13 mouse cellular contexts compared by ENCODE assay signal in genomic region chr7:38125565-38126159, GRCm38 (mm10). TPM values are rescaled to one million over a fixed set of nuclear protein-coding genes. Genes with fewer than 3 reads are reported as not detected.
A peak's percentile ranks its signal among the peaks of the same experiment; 100 is the strongest.
DNase-seq lines count a peak whose midpoint lies in the region; ATAC-seq and TF ChIP-seq lines count a peak whose summit lies in the region.
"Had no signal": no experiment of that assay in that cellular context is flagged by ENCODE, and none has a peak within 500 bp of the region (broad histone marks: within the 10 kb centered on the region; RNA-seq: fewer than 3 reads in every experiment).

No protein-coding gene starts in this region.

- no peaks in the 10 kb centered on the region for H3K36me3 ChIP-seq in hindbrain, embryonic 13.5 days
- H3K36me3 ChIP-seq in hindbrain, embryonic 10.5 days, result no peaks in the 10 kb centered on the region
- H3K36me3 ChIP-seq in C2C12 (ENCODE audit: control insufficient read depth, insufficient read depth), result no peaks in the 10 kb centered on the region
- H3K36me3 ChIP-seq in forebrain, embryonic 16.5 days (ENCODE audit: control insufficient read depth, insufficient read depth), result no peaks in the 10 kb centered on the region
- no peaks in the 10 kb centered on the region for H3K36me3 ChIP-seq in intestine, embryonic 16.5 days (ENCODE audit: control insufficient read depth, insufficient read depth, low read length)
- H3K36me3 ChIP-seq: embryonic facial prominence, embryonic 13.5 days had no signal

- no peak overlapping the region for H3K27ac ChIP-seq in hindbrain, embryonic 13.5 days
- no peak overlapping the region for H3K27ac ChIP-seq in hindbrain, embryonic 10.5 days
- no peak overlapping the region for H3K27ac ChIP-seq in forebrain, embryonic 16.5 days (ENCODE audit: low read length)
- no peak overlapping the region for H3K27ac ChIP-seq in intestine, embryonic 16.5 days (ENCODE audit: low read length)
- H3K27ac ChIP-seq: embryonic facial prominence, embryonic 13.5 days; liver, embryonic 14.5 days had no signal

- H3ac ChIP-seq in C2C12 (ENCODE audit: control insufficient read depth, insufficient read length, low read depth), result no peak overlapping the region

- no peaks in the 10 kb centered on the region for H3K27me3 ChIP-seq in hindbrain, embryonic 13.5 days
- H3K27me3 ChIP-seq in hindbrain, embryonic 10.5 days (ENCODE audit: insufficient read depth, poor library complexity, severe bottlenecking), result no peaks in the 10 kb centered on the region
- no peaks in the 10 kb centered on the region for H3K27me3 ChIP-seq in C2C12 (ENCODE audit: control insufficient read depth, insufficient read depth, insufficient read length)
- no peaks in the 10 kb centered on the region for H3K27me3 ChIP-seq in forebrain, embryonic 16.5 days (replicated peaks; ENCODE audit: control insufficient read depth, insufficient read depth, low read length)
- no peaks in the 10 kb centered on the region for H3K27me3 ChIP-seq in intestine, embryonic 16.5 days (replicated peaks; ENCODE audit: control insufficient read depth, insufficient read depth, low read length)
- H3K27me3 ChIP-seq: embryonic facial prominence, embryonic 13.5 days had no signal

- no peak for DNase-seq in hindbrain, embryonic 10.5 days (ENCODE audit: low spot score)
- peak; percentile 65 for DNase-seq in cerebellum, adult 11-12 months
- DNase-seq in frontal cortex, adult 2 months (ENCODE audit: extremely low spot score in 1 of 2, low spot score in 1 of 2), result no peak
- DNase-seq: thymus, postnatal 14 days had no signal

- H3K4me3 ChIP-seq in hindbrain, embryonic 13.5 days, result no peak overlapping the region
- no peak overlapping the region for H3K4me3 ChIP-seq in hindbrain, embryonic 10.5 days
- H3K4me3 ChIP-seq in C2C12 (ENCODE audit: insufficient read depth, poor library complexity, severe bottlenecking), result no peak overlapping the region
- no peak overlapping the region for H3K4me3 ChIP-seq in forebrain, embryonic 16.5 days (replicated peaks; ENCODE audit: low read length)
- no peak overlapping the region for H3K4me3 ChIP-seq in intestine, embryonic 16.5 days (ENCODE audit: low read length)
- H3K4me3 ChIP-seq: embryonic facial prominence, embryonic 13.5 days had no signal

- H3K79me2 ChIP-seq in C2C12 (ENCODE audit: control insufficient read depth, insufficient read depth), result no peaks in the 10 kb centered on the region

- peaks cover 15% of the 10 kb centered on the region for H3K4me1 ChIP-seq in hindbrain, embryonic 13.5 days (replicated peaks)
- H3K4me1 ChIP-seq in hindbrain, embryonic 10.5 days (replicated peaks), result peaks cover 10% of the 10 kb centered on the region
- H3K4me1 ChIP-seq in forebrain, embryonic 16.5 days (replicated peaks; ENCODE audit: control insufficient read depth, insufficient read depth, low read length), result peaks cover 8% of the 10 kb centered on the region
- H3K4me1 ChIP-seq in intestine, embryonic 16.5 days (ENCODE audit: control insufficient read depth, insufficient read depth, low read length), result no peaks in the 10 kb centered on the region

- no peak for ATAC-seq in hindbrain, embryonic 13.5 days (ENCODE audit: low FRiP score)
- ATAC-seq in forebrain, embryonic 16.5 days, result peak; percentile 49
- ATAC-seq in intestine, embryonic 16.5 days, result no peak
- no peak for ATAC-seq in activated CD4-positive, CD25-positive, alpha-beta regulatory T cell, adult 4 months
- ATAC-seq: intestine, postnatal 0 days had no signal

- H3K79me3 ChIP-seq in C2C12 (ENCODE audit: low read depth), result no peaks in the 10 kb centered on the region

- TF ChIP-seq CTCF in C2C12 (IDR thresholded peaks at IDR 0.05; ENCODE audit: control insufficient read depth, insufficient read depth, insufficient read length), result no peak

- no peaks in the 10 kb centered on the region for H3K9me3 ChIP-seq in hindbrain, embryonic 13.5 days
- no peaks in the 10 kb centered on the region for H3K9me3 ChIP-seq in hindbrain, embryonic 10.5 days
- H3K9me3 ChIP-seq in forebrain, embryonic 16.5 days (ENCODE audit: control insufficient read depth, low read length), result no peaks in the 10 kb centered on the region
- no peaks in the 10 kb centered on the region for H3K9me3 ChIP-seq in intestine, embryonic 16.5 days (ENCODE audit: control insufficient read depth, low read length)
- H3K9me3 ChIP-seq: embryonic facial prominence, embryonic 13.5 days had no signal

- peak overlapping the region; percentile 35; the same call in 1 of the 2 replicates for H3K9ac ChIP-seq in hindbrain, embryonic 13.5 days
- no peak overlapping the region for H3K9ac ChIP-seq in forebrain, embryonic 16.5 days (replicated peaks; ENCODE audit: low read depth, low read length)
- H3K9ac ChIP-seq in intestine, embryonic 16.5 days (ENCODE audit: low read depth, low read length), result no peak overlapping the region
- H3K9ac ChIP-seq: embryonic facial prominence, embryonic 13.5 days; liver, embryonic 14.5 days had no signal

- no peak overlapping the region for H3K4me2 ChIP-seq in hindbrain, embryonic 13.5 days
- H3K4me2 ChIP-seq in forebrain, embryonic 16.5 days (ENCODE audit: low read length), result no peak overlapping the region
- H3K4me2 ChIP-seq in intestine, embryonic 16.5 days (ENCODE audit: low read depth, low read length), result no peak overlapping the region
- H3K4me2 ChIP-seq: embryonic facial prominence, embryonic 13.5 days; heart, embryonic 11.5 days had no signal

- 75% methylated on average over 12 of the region's 12 CpGs for WGBS in hindbrain, embryonic 13.5 days
- 81% methylated on average over 12 of the region's 12 CpGs for WGBS in hindbrain, embryonic 10.5 days
- 49% methylated on average over 12 of the region's 12 CpGs for WGBS in forebrain, embryonic 16.5 days
- 78% methylated on average over 12 of the region's 12 CpGs for WGBS in intestine, embryonic 16.5 days

TF ChIP-seq in C2C12, 6 proteins besides CTCF, POLR2A, EP300 and RAD21:
- TF ChIP-seq FOSL1 (IDR thresholded peaks at IDR 0.05; ENCODE audit: insufficient read depth, low read length, poor library complexity, severe bottlenecking) (no peak), MYOD1 (IDR thresholded peaks at IDR 0.05; ENCODE audit: control insufficient read depth, insufficient read length, low read depth) (peak; percentile 96)
TF ChIP-seq in C2C12: peak in this region for 1.

RNA-seq across cellular contexts. Expression of gene Ccne1, which starts 18.3 kb away (rescaled TPM):
- 15.9 and 16.1 TPM in 2 replicates for polyA plus RNA-seq in hindbrain, embryonic 13.5 days (2015; fragmentation: Nextera tagmentation; extraction: Ambion mirVana)
- 66.1 and 92.1 TPM in 2 replicates for polyA plus RNA-seq in hindbrain, embryonic 10.5 days (2016; fragmentation: Nextera tagmentation; extraction: Ambion mirVana)
- 58.6 TPM for polyA plus RNA-seq in C2C12 (2012; fragmentation: generic; extraction: Trizol)
- polyA plus RNA-seq in forebrain, embryonic 16.5 days (2015; fragmentation: Nextera tagmentation; extraction: Ambion mirVana), result 14.3 and 14.5 TPM in 2 replicates
- polyA plus RNA-seq in intestine, embryonic 16.5 days (2015; fragmentation: Nextera tagmentation; extraction: Ambion mirVana), result 45.8 and 55.9 TPM in 2 replicates
- 1 to 10 TPM; 4.4 to 8.1 TPM for polyA plus RNA-seq in activated CD4-positive, CD25-positive, alpha-beta regulatory T cell, adult 4 months (2017; shearing (Covaris generic))
- 15.8 and 19.0 TPM in 2 replicates for polyA plus RNA-seq in frontal cortex, adult 2 months (2012; rRNA removed)

RNA-seq across cellular contexts. Expression of gene 1600014C10Rik, which starts 57.4 kb away (rescaled TPM):
- polyA plus RNA-seq in hindbrain, embryonic 13.5 days (2015; fragmentation: Nextera tagmentation; extraction: Ambion mirVana), result 26.1 and 27.5 TPM in 2 replicates
- polyA plus RNA-seq in hindbrain, embryonic 10.5 days (2016; fragmentation: Nextera tagmentation; extraction: Ambion mirVana), result 15.1 and 15.2 TPM in 2 replicates
- 7.0 TPM for polyA plus RNA-seq in C2C12 (2012; fragmentation: generic; extraction: Trizol)
- polyA plus RNA-seq in forebrain, embryonic 16.5 days (2015; fragmentation: Nextera tagmentation; extraction: Ambion mirVana), result 17.7 and 18.7 TPM in 2 replicates
- polyA plus RNA-seq in intestine, embryonic 16.5 days (2015; fragmentation: Nextera tagmentation; extraction: Ambion mirVana), result 16.6 TPM in 2 replicates
- polyA plus RNA-seq in activated CD4-positive, CD25-positive, alpha-beta regulatory T cell, adult 4 months (2017; shearing (Covaris generic)), result 100 to 1,000 TPM; 149 to 152 TPM
- 25.9 and 26.7 TPM in 2 replicates for polyA plus RNA-seq in frontal cortex, adult 2 months (2012; rRNA removed)
